Mouse (Mus musculus): Measurements from ENCODE around the gene Mgat5.

DNA sequence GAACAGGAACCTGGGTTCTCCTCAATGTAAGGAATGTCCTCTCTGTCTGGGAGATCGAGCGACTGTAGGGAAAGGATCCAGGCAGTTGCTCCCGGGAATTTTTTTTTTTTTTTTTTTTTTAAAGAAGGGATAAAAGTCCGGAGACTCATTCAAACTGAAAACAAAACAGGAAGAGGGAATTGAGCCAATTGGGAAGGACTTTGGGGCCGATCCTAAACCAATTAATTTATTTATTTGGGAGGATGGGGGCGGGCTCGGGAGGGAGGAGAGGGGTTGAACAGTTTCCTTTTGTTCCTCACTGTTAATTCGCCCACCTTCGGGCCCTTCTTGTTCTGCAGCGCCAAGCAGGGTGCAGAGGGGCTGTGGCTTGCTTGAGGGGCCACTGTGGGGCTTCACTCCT is 278.1 kb downstream of the Mgat5 start:
- no peak for TF ChIP-seq CTCF (IDR thresholded peaks at IDR 0.05; ENCODE audit: low read depth, low read length)
- no peak for TF ChIP-seq POLR2A (IDR thresholded peaks at IDR 0.05; ENCODE audit: borderline replicate concordance, low read depth, low read length)
